Mouse (Mus musculus): Measurements from ENCODE around the gene Atg7. TPM values are rescaled to one million over a fixed set of nuclear protein-coding genes. Genes with fewer than 3 reads are reported as not detected.
A peak's percentile ranks its signal among the peaks of the same experiment; 100 is the strongest.

Gene Atg7
- polyA plus RNA-seq, 1 experiment, result 21.5 TPM

DNA sequence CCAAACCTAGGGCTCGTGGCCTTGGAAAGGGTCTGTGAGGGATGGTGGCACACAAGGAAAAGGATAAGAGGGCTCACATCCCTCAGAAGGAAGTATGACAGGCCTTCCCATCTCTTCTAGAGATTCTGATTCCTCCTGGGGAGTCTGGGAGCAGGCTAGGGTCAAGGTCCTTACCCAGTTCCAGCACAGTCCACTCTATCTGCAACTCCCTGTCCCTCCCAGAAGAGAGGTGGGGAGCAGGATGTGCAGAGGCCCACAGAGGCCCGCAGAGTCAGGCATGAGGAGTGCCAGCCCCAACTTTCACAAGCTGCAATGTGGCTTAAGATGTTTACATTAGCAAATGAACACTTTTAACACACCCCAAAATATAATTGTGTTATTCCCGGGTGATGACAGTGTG, 212.7 kb downstream of the Atg7 start:
- DNase-seq (ENCODE audit: low spot score), result no peak

DNA sequence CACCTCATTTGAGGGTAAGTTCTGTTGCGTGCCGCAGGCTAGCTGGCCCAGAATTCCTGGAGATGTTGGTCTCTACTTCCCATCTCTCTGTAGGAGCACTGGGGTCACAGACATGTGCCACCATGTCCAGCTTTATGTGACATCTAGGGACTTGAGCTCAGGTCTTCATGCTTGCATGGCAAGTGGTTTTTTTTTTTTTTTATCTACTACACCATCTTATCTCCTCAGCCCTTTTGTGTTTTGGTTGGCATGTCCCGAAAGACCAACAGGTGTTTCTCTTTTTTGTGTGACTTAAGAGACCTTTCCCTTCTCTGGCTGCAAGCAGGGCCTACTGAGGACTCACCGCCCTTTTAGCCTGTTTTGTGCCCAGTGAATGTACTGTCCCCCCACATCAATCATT, 213.6 kb downstream of the Atg7 start:
- DNase-seq (ENCODE audit: low spot score), result no peak

GRCm38 (mm10) chr6:114857996-114858721, 215.3 kb downstream of the Atg7 start:
- no peak for DNase-seq (ENCODE audit: low spot score)

DNA sequence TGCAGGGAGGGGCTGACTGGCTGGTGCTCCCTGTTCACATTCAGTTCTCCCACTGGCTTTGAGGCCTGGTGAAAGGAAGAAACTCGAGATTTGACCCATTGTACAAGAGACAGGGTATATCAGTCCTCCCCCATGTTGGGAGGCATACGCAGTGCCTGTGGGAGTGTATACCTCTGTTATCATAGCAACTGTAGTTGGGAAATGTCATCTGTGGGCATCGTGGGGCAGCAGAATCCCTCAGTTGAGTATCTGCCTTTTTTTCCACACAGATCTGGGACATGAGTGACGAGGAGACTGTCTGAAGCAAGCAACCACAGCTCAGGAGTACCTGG, 215.8 kb downstream of the Atg7 start:
- no peak for DNase-seq (ENCODE audit: low spot score)

GRCm38 (mm10) chr6:114860677-114861568, 218.0 kb downstream of the Atg7 start:
- no peak for DNase-seq (ENCODE audit: low spot score)

DNA sequence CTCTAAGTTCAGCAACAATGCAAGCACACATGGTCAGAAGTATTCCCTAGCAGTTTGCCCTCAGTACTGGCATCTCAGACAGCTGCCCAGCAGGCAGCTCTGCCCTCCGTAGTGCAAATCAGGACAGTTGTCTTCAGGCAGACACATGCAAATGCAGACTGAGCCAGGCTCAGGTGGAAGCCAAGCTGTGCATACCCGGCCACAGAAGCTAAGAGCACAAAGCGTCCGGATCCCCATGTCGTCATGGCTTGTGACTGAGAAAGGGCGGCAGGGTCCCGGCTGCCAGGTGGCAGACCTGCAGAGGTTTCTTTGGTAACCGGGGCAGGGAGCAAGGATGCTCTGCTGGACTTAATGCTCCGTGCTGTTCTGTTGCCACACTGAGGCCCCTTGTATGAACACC, 218.7 kb downstream of the Atg7 start:
- no peak for DNase-seq (ENCODE audit: low spot score)

DNA sequence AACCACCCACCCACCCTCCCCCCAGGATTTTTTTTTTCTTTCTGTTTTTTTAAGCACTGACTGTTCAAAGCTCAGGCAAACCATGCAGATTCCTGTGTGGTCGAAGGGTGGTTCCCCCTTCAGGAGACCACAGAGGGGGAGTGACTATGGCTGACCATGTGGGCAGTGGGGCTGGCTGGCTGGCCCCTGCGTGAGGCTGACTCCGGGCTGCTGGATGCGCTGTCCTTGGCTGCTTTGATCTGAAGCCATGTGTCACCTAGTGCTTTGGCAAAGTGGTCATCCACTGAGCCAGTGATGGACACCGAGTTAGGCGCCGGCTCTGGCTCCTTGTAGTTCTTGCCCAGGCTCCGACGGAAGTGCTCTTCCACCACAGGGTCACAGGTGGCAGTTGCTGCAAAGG, 219.1 kb downstream of the Atg7 start:
- no peak for DNase-seq (ENCODE audit: low spot score)

GRCm38 (mm10) chr6:114863501-114863900, 220.6 kb downstream of the Atg7 start:
- DNase-seq (ENCODE audit: low spot score), result no peak

- no peak for DNase-seq (ENCODE audit: low spot score)
These were observed 221.5 kb downstream of the Atg7 start for GRCm38 (mm10) chr6:114864421-114864820.

- DNase-seq (ENCODE audit: low spot score), result no peak
These were observed 223.2 kb downstream of the Atg7 start for GRCm38 (mm10) chr6:114866078-114866477.

DNA sequence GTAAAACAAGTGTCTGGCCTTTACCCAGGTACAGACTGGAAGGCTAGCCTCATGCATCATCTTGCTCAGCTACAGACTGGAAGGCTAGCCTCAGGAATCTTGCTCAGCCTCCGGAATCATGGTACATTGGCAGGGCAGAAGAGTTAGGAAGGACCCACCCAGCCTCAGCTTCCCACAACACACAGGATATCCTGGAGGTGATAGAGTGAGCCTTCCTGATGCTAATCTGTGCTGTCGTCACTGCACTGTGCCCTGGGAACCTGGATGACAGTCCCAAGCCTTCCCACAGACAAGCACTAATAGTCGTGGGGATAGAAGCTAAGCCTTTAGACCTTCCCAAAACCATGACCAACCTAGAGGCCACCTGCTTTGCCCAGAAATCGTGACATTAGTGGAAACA, 223.7 kb downstream of the Atg7 start:
- DNase-seq (ENCODE audit: low spot score), result no peak

GRCm38 (mm10) chr6:114868656-114869055, 225.8 kb downstream of the Atg7 start:
- no peak for DNase-seq (ENCODE audit: low spot score)

DNA sequence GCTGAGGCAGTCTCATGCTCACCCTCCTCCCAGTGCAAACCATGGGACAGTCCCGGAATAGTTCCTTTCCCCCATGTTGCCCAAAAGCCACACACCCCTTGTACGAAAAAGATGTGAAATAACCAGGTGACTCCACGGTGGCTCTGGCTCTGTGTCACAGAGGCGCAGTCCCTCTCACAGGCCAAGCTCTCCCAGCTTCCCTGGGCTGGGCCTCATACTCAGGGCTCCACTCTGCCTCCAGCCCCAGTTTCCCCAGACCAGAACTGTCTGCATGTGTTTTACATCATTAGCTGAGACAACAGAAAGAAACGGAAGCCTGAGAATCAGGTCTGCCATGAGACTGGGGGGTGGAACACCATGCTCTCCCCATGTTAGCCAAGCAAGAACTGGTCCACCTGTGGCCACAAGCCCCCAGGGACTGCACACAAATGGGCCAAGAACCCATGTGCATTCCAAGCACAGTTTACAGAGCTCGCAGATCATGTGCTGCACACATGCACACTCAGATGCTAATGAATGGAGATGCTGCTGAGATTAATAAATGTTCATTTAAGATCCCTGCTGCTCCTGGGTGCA, 226.7 kb downstream of the Atg7 start:
- no peak for DNase-seq (ENCODE audit: low spot score)

DNA sequence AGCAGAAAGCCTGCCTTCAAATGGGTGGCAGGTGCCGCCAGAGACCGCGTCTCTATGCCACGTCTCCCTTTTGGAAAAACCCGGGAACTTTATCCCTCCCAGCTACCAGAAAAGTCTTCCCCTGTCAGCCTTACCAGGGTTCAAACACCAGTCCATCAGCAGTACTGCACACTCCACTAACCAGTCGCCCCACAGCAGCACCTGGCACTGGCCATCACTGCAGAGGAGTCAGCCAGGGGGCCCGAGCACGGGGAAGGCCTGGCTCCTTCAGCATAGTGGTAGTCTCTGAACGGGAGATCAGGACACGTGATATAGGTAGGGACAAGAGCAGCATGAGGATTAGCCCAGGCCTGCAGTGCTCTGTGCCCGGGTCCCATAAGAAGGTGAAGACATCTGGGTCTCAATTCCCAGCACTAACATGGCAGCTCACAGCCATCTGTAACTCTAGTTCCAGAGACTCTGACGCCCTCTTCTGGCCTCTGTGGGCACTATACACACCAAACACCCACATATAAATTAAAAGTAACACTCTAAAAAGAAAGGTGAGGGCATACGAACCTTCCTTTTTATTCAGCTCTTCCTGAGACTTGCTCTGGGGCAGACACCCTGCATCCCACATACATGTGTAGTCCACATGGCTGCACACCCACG, 228.2 kb downstream of the Atg7 start:
- no peak for DNase-seq (ENCODE audit: low spot score)

DNA sequence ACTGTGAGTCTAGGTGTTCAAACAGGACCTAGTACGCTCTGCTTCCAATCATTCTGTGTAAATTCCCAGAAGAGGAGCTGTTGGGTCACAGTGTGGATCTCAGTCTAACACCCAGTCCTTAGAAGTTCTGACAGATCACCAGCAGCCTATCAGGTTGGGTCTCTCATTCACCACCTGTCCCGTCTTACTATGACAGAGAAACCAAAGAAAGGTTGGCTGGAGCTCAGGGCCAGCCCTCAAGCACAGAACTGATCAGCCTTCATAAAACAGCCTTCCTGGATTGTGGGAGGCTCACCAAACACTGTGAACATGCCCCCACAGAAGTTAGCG, 230.9 kb downstream of the Atg7 start:
- DNase-seq (ENCODE audit: low spot score), result no peak

DNA sequence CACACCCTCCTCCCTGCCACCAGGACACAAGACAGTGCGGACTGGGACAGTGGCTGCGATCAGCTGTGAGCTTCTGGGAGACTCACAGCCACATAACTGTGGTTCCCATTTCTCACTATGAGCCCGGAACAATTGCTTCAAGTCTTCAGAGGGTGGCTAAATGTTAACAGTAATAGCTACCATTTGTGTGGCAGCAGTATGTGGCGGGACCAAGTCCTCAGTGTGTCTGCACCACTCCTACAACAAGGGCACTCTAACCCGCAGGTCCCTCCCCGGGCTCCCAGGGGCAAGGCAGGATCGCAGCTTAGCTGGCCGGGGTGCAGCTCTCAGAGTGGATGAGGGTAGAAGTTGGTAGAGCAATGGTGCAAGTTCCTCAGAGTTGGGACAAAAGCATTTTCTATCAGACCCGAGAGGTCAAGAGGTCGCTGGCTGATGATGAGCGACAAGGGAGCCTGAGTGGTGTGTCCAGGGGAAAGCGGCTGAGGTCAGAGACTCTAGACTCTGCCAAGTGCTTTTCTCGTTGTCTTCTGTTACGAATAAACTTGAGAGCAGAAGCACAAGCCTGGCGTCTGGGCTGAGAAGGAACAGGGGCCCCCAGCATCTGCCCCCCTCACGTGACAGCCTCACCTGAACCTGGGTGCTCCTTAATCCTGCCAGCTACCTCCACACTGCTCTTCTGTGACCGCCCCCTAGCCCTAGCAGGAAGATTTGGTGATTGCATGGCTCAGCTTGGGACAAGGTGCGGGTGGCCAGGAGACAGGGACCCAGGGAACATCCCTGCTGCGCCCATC, 231.4 kb downstream of the Atg7 start:
- DNase-seq (ENCODE audit: low spot score), result no peak

GRCm38 (mm10) chr6:114875018-114875558, 232.2 kb downstream of the Atg7 start:
- DNase-seq (ENCODE audit: low spot score), result peak; percentile 84

DNA sequence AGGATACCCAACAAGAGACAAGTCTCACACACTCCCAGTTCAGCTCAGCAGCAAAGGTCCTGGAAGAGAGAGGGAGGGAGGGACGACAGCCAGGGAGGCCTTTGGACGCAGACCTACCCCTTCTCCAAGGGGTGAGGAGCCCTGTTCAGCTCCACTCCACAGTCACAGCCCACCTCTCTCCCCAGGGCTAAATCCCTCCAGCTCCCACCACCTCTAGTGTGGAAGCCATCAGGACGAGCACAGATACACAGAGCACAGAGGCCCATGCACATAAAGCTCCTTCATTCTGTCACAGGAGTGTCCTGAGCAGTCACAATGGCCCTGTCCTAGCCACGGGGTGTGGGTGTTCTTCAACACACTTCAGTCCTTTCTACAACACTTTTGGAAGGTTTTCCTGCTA, 233.1 kb downstream of the Atg7 start:
- no peak for DNase-seq (ENCODE audit: low spot score)

- DNase-seq (ENCODE audit: low spot score), result no peak
These were observed 233.6 kb downstream of the Atg7 start for GRCm38 (mm10) chr6:114876546-114876945.

DNA sequence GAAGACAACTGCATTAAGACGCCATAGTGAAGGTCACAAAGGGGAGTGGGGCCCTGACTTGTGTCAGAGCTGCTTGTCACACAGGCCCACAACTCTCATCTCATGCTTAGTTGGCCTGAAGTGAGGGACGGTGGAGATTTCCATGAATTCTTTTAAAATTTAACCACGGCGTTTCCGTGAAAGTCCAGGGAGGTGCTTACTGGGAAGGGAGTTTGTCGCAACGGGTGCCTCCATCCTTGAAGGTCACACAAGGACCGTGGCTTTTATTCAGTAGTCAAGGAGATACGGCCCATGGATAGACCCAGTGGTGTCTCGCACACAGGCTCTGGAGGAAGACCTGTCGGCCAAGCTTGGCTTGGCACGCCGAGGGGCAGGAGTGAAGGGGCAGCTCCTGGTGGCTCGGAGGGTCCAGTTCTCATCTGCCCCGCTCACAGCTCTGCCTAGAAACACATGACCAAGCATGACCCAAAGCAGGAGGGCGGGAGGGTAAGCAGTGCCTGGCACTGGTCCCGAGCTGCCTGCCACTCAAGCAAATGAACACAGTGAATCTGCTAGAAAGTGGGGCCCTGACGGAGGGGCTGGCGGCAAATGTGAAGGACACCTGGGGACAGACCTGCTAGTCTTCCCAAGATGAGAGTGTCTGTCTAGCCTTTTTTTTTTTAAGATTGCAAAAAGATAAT, 236.1 kb downstream of the Atg7 start:
- no peak for DNase-seq (ENCODE audit: low spot score)

DNA sequence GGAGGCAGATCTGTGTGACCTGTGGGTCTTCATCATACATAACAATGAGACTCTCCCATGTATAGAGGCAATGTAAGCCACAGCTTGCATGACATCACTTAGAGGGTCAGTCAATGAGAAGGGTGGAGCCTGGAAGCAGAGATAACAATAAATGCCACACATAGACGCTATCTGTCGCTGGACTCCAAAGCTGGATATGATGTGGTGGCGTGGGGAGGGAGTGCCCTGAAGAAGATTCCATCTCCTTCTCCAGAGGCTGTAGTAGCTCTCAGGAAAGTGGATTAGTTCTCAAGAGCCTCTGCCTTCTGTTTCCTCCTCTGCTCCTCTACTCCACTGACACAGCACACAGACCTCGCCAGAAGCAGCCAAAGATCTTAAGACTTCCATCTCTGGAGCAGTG, 237.9 kb downstream of the Atg7 start:
- no peak for DNase-seq (ENCODE audit: low spot score)

All from urinary bladder, adult 2 months (tissue).